Mouse (Mus musculus) heart, embryonic 14.5 days (tissue): ENCODE measurements at regions not wholly inside any gene's neighbourhood (a gene's known extent, or its start where the extent isn't known, plus 50 kb on each side); places are given as distances from the start of the nearest gene placed in this dataset.
"Not testable (repeated sequence)": the region's sequence is repeated elsewhere in the genome, so short reads cannot be mapped to it uniquely, and the experiment has no call there.

Experiments used
- ATAC-seq: fragments of 200-750 bp; cut with Nextera tagmentation; 2 replicates; pipeline ENCODE4 v1.8.0; 2017; ENCODE audit warnings: low read depth, moderate TSS enrichment; ENCODE audit not compliant: insufficient number of reproducible peaks, insufficient read depth, low FRiP score
- H3K27ac ChIP-seq, 2 experiments: fragments of 200-500 bp in 1 of 2; fragments of 300-500 bp in 1 of 2; sonication (generic) in 1 of 2; replicated peaks in 1 of 2; 2 replicates each; pipeline ENCODE4 v1.5.1; 2012 to 2014; ENCODE audit warnings: low read depth in 2 of 2, low read length in 2 of 2, control low read depth in 1 of 2, mild to moderate bottlenecking in 1 of 2, mixed read lengths in 1 of 2; ENCODE audit not compliant: control insufficient read depth in 1 of 2, insufficient read depth in 1 of 2
- H3K27me3 ChIP-seq: fragments of 300-500 bp; sonication (generic); 2 replicates; pipeline ENCODE4 v1.6.1; 2014; ENCODE audit warnings: mild to moderate bottlenecking, low read length, control low read depth; ENCODE audit not compliant: control insufficient read depth, insufficient read depth
- H3K36me3 ChIP-seq: fragments of 300-500 bp; sonication (generic); 2 replicates; pipeline ENCODE4 v1.6.1; 2014; ENCODE audit warnings: mild to moderate bottlenecking, control low read depth, low read length, mixed read lengths; ENCODE audit not compliant: control insufficient read depth, insufficient read depth
- H3K4me1 ChIP-seq, 2 experiments: fragments of 200-500 bp in 1 of 2; fragments of 300-500 bp in 1 of 2; sonication (generic) in 1 of 2; 2 replicates each; pipeline ENCODE4 v1.6.1; 2012 to 2014; ENCODE audit warnings: low read length in 2 of 2, control low read depth in 1 of 2, mixed read lengths in 1 of 2; ENCODE audit not compliant: control insufficient read depth in 2 of 2, insufficient read depth in 2 of 2
- H3K4me2 ChIP-seq: fragments of 300-500 bp; sonication (generic); 2 replicates; pipeline ENCODE4 v1.6.1; 2014; ENCODE audit warnings: mild to moderate bottlenecking, low read length
- H3K4me3 ChIP-seq, 2 experiments: fragments of 200-500 bp in 1 of 2; fragments of 300-500 bp in 1 of 2; sonication (generic) in 1 of 2; 2 replicates each; pipeline ENCODE4 v1.5.1; 2012 to 2014; ENCODE audit warnings: low read length in 2 of 2, mild to moderate bottlenecking in 2 of 2, control low read depth in 1 of 2, low read depth in 1 of 2, moderate library complexity in 1 of 2; ENCODE audit not compliant: control insufficient read depth in 1 of 2, insufficient read depth in 1 of 2
- H3K9ac ChIP-seq: fragments of 300-500 bp; sonication (generic); 2 replicates; pipeline ENCODE4 v1.6.1; 2014; ENCODE audit warnings: mild to moderate bottlenecking, low read length
- H3K9me3 ChIP-seq: fragments of 300-500 bp; sonication (generic); 2 replicates; pipeline ENCODE4 v1.6.1; 2016; ENCODE audit warnings: low read length, control low read depth; ENCODE audit not compliant: control insufficient read depth
- WGBS: fragments of 180-500 bp; shearing (Covaris S2); extraction: QIAGEN DNeasy Blood & Tissue Kit; methylation state at CpG from one replicate; pipeline ENCODE4 v1.1.7; 2014; 5-methylcytosine and 5-hydroxymethylcytosine counted together

- ATAC-seq, result no peak
- Histone ChIP-seq H3K27me3 (peaks cover 11% of the 10 kb centered on the region; the same call in 1 of the 2 replicates), H3K4me3 (no peak overlapping the region), H3K9ac (no peak overlapping the region), H3K4me2 (no peak overlapping the region), H3K36me3 (no peaks in the 10 kb centered on the region), H3K27ac (no peak overlapping the region), H3K4me1 (peaks cover 3 to 5% of the 10 kb centered on the region in 2 experiments; a peak in 2 of 4 replicates), H3K9me3 (no peaks in the 10 kb centered on the region)
- 15% methylated on average over 2 of the region's 2 CpGs for WGBS
Observed at GRCm38 (mm10) chr9:43857988-43858387, 114.2 kb downstream of the Nectin1 start.

DNA sequence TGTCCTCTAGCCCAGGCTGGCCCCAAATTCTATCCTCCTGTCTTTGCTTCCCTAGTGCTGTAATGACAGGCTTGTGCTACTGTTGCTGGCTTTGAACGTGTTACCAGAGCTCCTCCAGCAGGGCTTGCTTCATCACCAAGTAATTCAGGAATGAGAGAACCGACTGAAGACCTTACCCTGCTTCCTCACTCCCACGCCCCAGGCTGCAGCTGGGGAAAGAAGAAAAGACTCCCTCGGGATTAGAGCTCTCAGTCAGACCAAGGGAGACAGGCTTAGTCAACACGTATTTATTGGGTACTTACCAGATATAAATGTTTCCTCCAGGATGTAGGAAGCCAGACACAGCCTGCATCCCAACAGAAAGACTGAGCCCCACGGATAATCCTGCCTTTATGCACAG lies 115.0 kb downstream of the Nectin1 start:
- H3K4me3 ChIP-seq, result no peak overlapping the region
- peaks cover 14% of the 10 kb centered on the region; the same call in 1 of the 2 replicates for H3K27me3 ChIP-seq
- WGBS, result 32% methylated on average over 6 of the region's 6 CpGs
- no peak overlapping the region for H3K9ac ChIP-seq
- no peak overlapping the region for H3K27ac ChIP-seq
- no peaks in the 10 kb centered on the region for H3K36me3 ChIP-seq
- H3K4me2 ChIP-seq, result no peak overlapping the region
- H3K4me1 ChIP-seq, result peaks cover 5 to 9% of the 10 kb centered on the region in 2 experiments; a peak in 3 of 4 replicates
- ATAC-seq, result no peak
- H3K9me3 ChIP-seq, result no peaks in the 10 kb centered on the region

GRCm38 (mm10) chr9:43860264-43860663 lies 116.5 kb downstream of the Nectin1 start:
- H3K27me3 ChIP-seq, result peaks cover 14% of the 10 kb centered on the region; the same call in 1 of the 2 replicates
- 89% methylated on average over 2 of the region's 2 CpGs for WGBS
- H3K9ac ChIP-seq, result no peak overlapping the region
- peaks cover 7 to 17% of the 10 kb centered on the region in 2 experiments for H3K4me1 ChIP-seq
- H3K9me3 ChIP-seq, result no peaks in the 10 kb centered on the region
- ATAC-seq, result no peak
- H3K4me3 ChIP-seq, result no peak overlapping the region
- no peak overlapping the region for H3K27ac ChIP-seq
- H3K4me2 ChIP-seq, result no peak overlapping the region
- no peaks in the 10 kb centered on the region for H3K36me3 ChIP-seq

- WGBS, result 37% methylated on average over 10 of the region's 10 CpGs
- no peak overlapping the region for H3K4me2 ChIP-seq
- H3K4me3 ChIP-seq, result no peak overlapping the region
- no peaks in the 10 kb centered on the region for H3K9me3 ChIP-seq
- H3K36me3 ChIP-seq, result no peaks in the 10 kb centered on the region
- peaks cover 7 to 17% of the 10 kb centered on the region in 2 experiments for H3K4me1 ChIP-seq
- no peak overlapping the region for H3K9ac ChIP-seq
- ATAC-seq, result no peak
- H3K27ac ChIP-seq, result no peak overlapping the region
- H3K27me3 ChIP-seq, result peaks cover 19% of the 10 kb centered on the region
Observed at GRCm38 (mm10) chr9:43861375-43861774, 117.6 kb downstream of the Nectin1 start.

DNA sequence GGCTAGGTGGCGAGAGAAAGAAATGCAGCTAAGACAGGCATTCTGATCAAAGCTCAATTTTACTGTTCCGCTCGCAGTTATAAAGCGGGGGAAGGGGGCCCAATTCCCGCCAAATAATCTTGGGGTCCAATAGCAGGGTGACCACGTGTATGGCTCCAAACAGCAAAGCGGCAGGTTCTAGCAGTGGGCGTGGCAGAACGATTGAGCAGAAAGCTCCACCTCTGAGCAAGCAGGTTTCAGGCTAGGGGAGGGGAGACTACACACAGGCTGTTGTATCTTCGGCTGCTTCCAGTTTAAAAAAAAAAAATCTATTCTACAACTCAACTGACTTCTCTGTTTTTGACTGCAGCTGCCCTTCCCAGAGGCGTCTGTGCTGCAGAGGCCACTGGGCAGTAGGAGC lies 118.2 kb downstream of the Nectin1 start:
- not testable (repeated sequence) for H3K4me2 ChIP-seq, ATAC-seq
- 30% methylated on average over 11 of the region's 11 CpGs for WGBS

DNA sequence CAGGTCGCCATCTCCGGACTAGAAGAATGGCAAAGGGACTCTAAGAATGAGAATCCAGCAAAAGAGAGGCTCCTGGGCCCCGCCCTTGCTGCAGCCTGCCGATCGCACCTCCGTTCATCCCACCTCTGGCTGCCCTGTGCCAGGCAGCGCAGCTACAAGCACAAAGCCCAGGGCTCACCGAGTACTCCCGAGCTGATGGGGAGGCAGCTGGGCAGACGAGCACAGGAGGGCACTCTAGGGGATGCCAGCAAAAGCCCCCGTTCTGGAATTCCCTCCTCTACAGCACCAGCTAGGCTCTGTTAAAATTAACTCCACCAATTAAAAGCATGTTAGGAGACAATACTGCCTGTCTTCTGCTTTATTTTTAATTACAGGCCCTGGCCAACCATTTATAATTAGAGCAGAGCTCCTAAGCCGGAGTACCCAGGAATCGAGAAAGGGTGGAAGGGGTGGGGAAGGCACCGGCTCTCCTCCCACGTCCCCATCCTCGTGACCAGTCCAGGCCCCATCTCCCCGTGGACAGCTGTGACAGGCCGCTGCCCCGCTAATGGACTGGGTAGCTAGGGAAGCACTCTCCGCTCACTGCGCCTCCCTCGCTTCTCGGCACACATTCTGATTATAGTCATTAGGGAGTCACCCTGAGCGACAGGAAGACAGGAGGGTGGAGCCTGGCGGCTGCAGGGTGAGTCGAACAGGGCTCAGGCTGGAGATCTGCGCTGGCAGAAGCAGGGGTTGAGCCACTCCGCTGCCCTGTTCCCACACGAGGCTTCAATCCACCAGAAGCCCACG lies 120.0 kb downstream of the Nectin1 start:
- Histone ChIP-seq H3K27me3 (peaks cover 19% of the 10 kb centered on the region), H3K27ac (no peak overlapping the region), H3K4me3 (peak overlapping the region; percentile 20 to 23), H3K4me2 (peak overlapping the region; percentile 59), H3K9ac (no peak overlapping the region), H3K9me3 (no peaks in the 10 kb centered on the region), H3K36me3 (no peaks in the 10 kb centered on the region), H3K4me1 (peaks cover 4 to 12% of the 10 kb centered on the region in 2 experiments; a peak in 3 of 4 replicates)
- ATAC-seq, result peak; percentile 50
- WGBS, result 2% methylated on average over 30 of the region's 30 CpGs

More for the DNA sequence above, 118.2 kb downstream of the Nectin1 start:
- H3K4me3 ChIP-seq, H3K27ac ChIP-seq, H3K36me3 ChIP-seq, H3K9ac ChIP-seq, H3K9me3 ChIP-seq: not testable (repeated sequence)
- peaks cover 19% of the 10 kb centered on the region for H3K27me3 ChIP-seq
- H3K4me1 ChIP-seq, result peaks cover 7 to 17% of the 10 kb centered on the region in 2 experiments

DNA sequence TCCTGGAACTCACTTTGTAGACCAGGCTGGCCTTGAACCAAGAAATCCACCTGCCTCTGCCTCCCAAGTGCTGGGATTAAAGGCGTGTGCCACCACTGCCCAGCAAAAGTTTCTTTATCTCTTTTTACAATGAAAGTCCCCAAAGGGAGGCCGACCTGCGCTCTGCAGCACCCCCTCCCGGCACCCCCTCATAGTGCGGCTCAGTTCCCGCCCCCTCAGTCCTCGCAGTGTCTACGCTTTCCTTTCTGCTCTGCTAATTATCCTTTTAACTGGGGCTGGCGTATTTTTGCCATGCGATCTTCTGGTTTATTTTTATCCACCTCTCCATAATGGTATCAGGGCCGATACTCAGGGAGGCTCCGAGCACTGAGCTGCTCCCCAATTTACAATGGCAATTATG lies 123.0 kb downstream of the Nectin1 start:
- H3K36me3 ChIP-seq, result no peaks in the 10 kb centered on the region
- peaks cover 4 to 12% of the 10 kb centered on the region in 2 experiments; a peak in 3 of 4 replicates for H3K4me1 ChIP-seq
- no peak overlapping the region for H3K27ac ChIP-seq
- no peak for ATAC-seq
- H3K4me2 ChIP-seq, result no peak overlapping the region
- no peak overlapping the region for H3K9ac ChIP-seq
- WGBS, result 57% methylated on average over 12 of the region's 12 CpGs
- no peak overlapping the region for H3K4me3 ChIP-seq
- peaks cover 19% of the 10 kb centered on the region for H3K27me3 ChIP-seq
- no peaks in the 10 kb centered on the region for H3K9me3 ChIP-seq
